Mouse (Mus musculus) small intestine, adult 2 months (tissue): ENCODE measurements around the gene Tssk3. TPM values are rescaled to one million over a fixed set of nuclear protein-coding genes. Genes with fewer than 3 reads are reported as not detected.
"Not testable (repeated sequence)": the region's sequence is repeated elsewhere in the genome, so short reads cannot be mapped to it uniquely, and the experiment has no call there.

Experiments
- H3K27ac ChIP-seq: fragments of 200-500 bp; 2 replicates; pipeline ENCODE4 v1.5.1; 2012; ENCODE audit warnings: low read depth, low read length, control low read depth, inconsistent platforms; ENCODE audit not compliant: insufficient read depth
- H3K27me3 ChIP-seq: fragments of 200-500 bp; 2 replicates; pipeline ENCODE4 v1.6.1; 2012; ENCODE audit warnings: mild to moderate bottlenecking, moderate library complexity, low read length, inconsistent platforms; ENCODE audit not compliant: control insufficient read depth, insufficient read depth
- H3K36me3 ChIP-seq: fragments of 200-500 bp; 2 replicates; pipeline ENCODE4 v1.6.1; 2012; ENCODE audit warnings: mild to moderate bottlenecking, low read length, control low read depth, inconsistent platforms; ENCODE audit not compliant: control insufficient read depth, insufficient read depth
- H3K4me1 ChIP-seq: fragments of 200-500 bp; 2 replicates; pipeline ENCODE4 v1.6.1; 2012; ENCODE audit warnings: low read length, inconsistent platforms, mixed read lengths; ENCODE audit not compliant: control insufficient read depth, insufficient read depth, insufficient read length
- H3K4me3 ChIP-seq: fragments of 200-500 bp; 2 replicates; pipeline ENCODE4 v1.5.1; 2012; ENCODE audit warnings: low read depth, mild to moderate bottlenecking, control low read depth, inconsistent platforms, low read length, moderate library complexity
- CTCF ChIP-seq: fragments of 200-500 bp; IDR thresholded peaks from 2 replicates; pipeline ENCODE4 v1.5.1; 2012; ENCODE audit warnings: low read depth, mild to moderate bottlenecking, control low read depth, inconsistent platforms, low read length, moderate library complexity, mixed read lengths; ENCODE audit not compliant: insufficient replicate concordance, insufficient read length; ENCODE audit errors: extremely low read depth
- POLR2A ChIP-seq: fragments of 200-500 bp; IDR thresholded peaks from 2 replicates; pipeline ENCODE4 v1.6.1; 2012; ENCODE audit warnings: low read depth, mild to moderate bottlenecking, control low read depth, inconsistent platforms, low read length, moderate library complexity
- WGBS: fragments of 180-500 bp; shearing (Covaris S2); methylation state at CpG from one replicate; pipeline ENCODE4 v1.1.7; 2018; 5-methylcytosine and 5-hydroxymethylcytosine counted together
- polyA plus RNA-seq: library from polyadenylated mRNA; depleted of rRNA; stranded (reverse); fragments of >200 nt; gene quantifications from 2 replicates; pipeline ENCODE4 v1.2.3, GENCODE M21; 2012; rRNA removed

The Tssk3 gene
- not detected in 2 replicates for polyA plus RNA-seq

- 13% methylated on average over 69 of the region's 70 CpGs for WGBS
- Histone ChIP-seq H3K4me3 (peak within 1 kb of the TSS; percentile 42), H3K36me3 (peaks cover 24% of the 10 kb centered on the region), H3K27ac (no peak within 1 kb of the TSS), H3K27me3 (0 out of 2 replicates have a peak, but pooled peaks cover 6% of the 10 kb centered on the region), H3K4me1 (peaks cover 4% of the 10 kb centered on the region)
- no peak for TF ChIP-seq POLR2A
- TF ChIP-seq CTCF, result no peak
Measured at GRCm38 (mm10) chr4:129490972-129491880, at the start of gene Tssk3, which contains the start of gene Fam229a. Gene Tssk3 (minus strand): TSS chr4:129491022. Gene Fam229a (plus strand): TSS chr4:129491190.

DNA sequence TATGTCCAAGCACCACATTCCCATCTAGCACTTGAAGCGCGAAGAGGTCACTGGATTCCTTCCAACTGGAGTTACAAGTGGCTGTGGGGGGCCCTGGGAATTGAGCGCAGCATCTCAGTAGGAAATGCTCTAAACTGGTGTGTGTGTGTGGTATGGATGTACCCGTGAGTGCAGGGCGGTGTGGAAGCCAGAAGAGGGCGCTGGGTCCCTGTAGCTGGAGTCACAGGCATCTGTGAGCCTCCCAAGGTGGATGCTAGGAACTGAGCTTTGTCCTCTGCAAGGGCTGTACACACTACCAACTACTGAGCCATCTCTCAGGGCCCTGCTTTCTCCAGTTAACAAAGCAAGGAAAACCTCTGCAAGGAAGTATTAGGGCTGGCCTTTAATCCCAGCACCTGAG is 49.2 kb upstream of the Tssk3 start:
- no peaks in the 10 kb centered on the region for H3K27me3 ChIP-seq
- WGBS, result 84% methylated on average over 6 of the region's 6 CpGs
- TF ChIP-seq CTCF (peak; percentile 52; the same call in 1 of the 2 replicates), POLR2A (no peak)
- peaks cover 5% of the 10 kb centered on the region for H3K4me1 ChIP-seq
- no peak overlapping the region for H3K4me3 ChIP-seq
- H3K36me3 ChIP-seq, result no peaks in the 10 kb centered on the region
- no peak overlapping the region for H3K27ac ChIP-seq

GRCm38 (mm10) chr4:129528901-129529300 is 38.1 kb upstream of the Tssk3 start:
- H3K4me3 ChIP-seq, H3K4me1 ChIP-seq, H3K27me3 ChIP-seq, H3K27ac ChIP-seq: not testable (repeated sequence)
- 72% methylated on average over 6 of the region's 6 CpGs for WGBS
- peaks cover 53% of the 10 kb centered on the region for H3K36me3 ChIP-seq

- 46% methylated on average over 3 of the region's 3 CpGs for WGBS
- no peak for TF ChIP-seq POLR2A
- TF ChIP-seq CTCF, result no peak
- Histone ChIP-seq H3K4me3 (no peak overlapping the region), H3K27ac (no peak overlapping the region), H3K27me3 (no peaks in the 10 kb centered on the region), H3K36me3 (peaks cover 65% of the 10 kb centered on the region), H3K4me1 (0 out of 2 replicates have a peak, but pooled peaks cover 2% of the 10 kb centered on the region)
Measured at GRCm38 (mm10) chr4:129525889-129526288, 35.1 kb upstream of the Tssk3 start.

DNA sequence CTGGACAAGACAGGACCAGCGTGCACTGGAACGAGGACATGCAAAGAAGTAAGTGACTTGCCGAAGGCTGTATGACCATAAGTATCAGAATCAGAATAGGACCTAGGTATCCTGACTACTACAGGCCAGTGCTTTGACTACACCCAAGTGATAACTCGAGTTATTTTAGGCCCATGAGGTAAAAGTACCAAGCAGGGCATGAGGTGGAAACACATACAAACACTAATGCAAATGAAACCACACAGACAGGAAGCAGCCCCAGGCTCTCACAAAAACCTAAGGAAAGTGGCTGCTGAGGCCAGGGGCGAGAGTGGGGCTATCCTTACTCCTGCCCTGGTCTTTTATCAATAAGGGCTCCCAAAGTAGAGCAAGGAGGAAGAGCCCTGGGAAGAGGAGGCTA is 34.5 kb upstream of the Tssk3 start:
- Histone ChIP-seq H3K4me1 (0 out of 2 replicates have a peak, but pooled peaks cover 2% of the 10 kb centered on the region), H3K4me3 (no peak overlapping the region), H3K27me3 (no peaks in the 10 kb centered on the region), H3K36me3 (peaks cover 62% of the 10 kb centered on the region), H3K27ac (no peak overlapping the region)
- WGBS, result 84% methylated on average over 5 of the region's 5 CpGs
- TF ChIP-seq CTCF (no peak), POLR2A (no peak)

- H3K36me3 ChIP-seq, result peaks cover 50% of the 10 kb centered on the region
- TF ChIP-seq CTCF (no peak), POLR2A (no peak)
- no peak overlapping the region for H3K27ac ChIP-seq
- no peak overlapping the region for H3K4me3 ChIP-seq
- peaks cover 4% of the 10 kb centered on the region for H3K4me1 ChIP-seq
- WGBS, result 93% methylated on average over 8 of the region's 8 CpGs
- H3K27me3 ChIP-seq, result peaks cover 4% of the 10 kb centered on the region
Measured at GRCm38 (mm10) chr4:129518519-129518918, 27.7 kb upstream of the Tssk3 start.

GRCm38 (mm10) chr4:129516925-129517324 is 26.1 kb upstream of the Tssk3 start:
- no peak for TF ChIP-seq CTCF
- H3K27ac ChIP-seq, result no peak overlapping the region
- H3K27me3 ChIP-seq, result peaks cover 6% of the 10 kb centered on the region
- no peak overlapping the region for H3K4me3 ChIP-seq
- H3K4me1 ChIP-seq, result peaks cover 4% of the 10 kb centered on the region
- peaks cover 35% of the 10 kb centered on the region for H3K36me3 ChIP-seq
- WGBS, result 15% methylated on average over 2 of the region's 2 CpGs
